ENCODE assay signal across 8 mouse cellular contexts in genomic region chr17:5324236-5324876, GRCm38 (mm10).
DNase-seq lines count a peak whose midpoint lies in the region; ATAC-seq and TF ChIP-seq lines count a peak whose summit lies in the region.

No protein-coding gene starts in this region.

- peak; percentile 78 for ATAC-seq in heart, embryonic 12.5 days (ENCODE audit: insufficient number of reproducible peaks, low FRiP score)
- ATAC-seq in kidney, postnatal 0 days (replicated peaks; ENCODE audit: low FRiP score, low read depth), result peak; percentile 87
- no peak for ATAC-seq in monocyte, adult 5-6 weeks (replicated peaks; ENCODE audit: insufficient number of reproducible peaks, low FRiP score, low TSS enrichment, poor library complexity, severe bottlenecking)

- 21% methylated on average over 10 of the region's 10 CpGs for WGBS in embryonic facial prominence, embryonic 10.5 days
- WGBS in heart, embryonic 12.5 days, result 15% methylated on average over 10 of the region's 10 CpGs
- WGBS in kidney, postnatal 0 days, result 14% methylated on average over 10 of the region's 10 CpGs

- peak overlapping the region; percentile 29; the same call in 1 of the 2 replicates for H3K4me3 ChIP-seq in embryonic facial prominence, embryonic 10.5 days
- H3K4me3 ChIP-seq in heart, embryonic 12.5 days, result no peak overlapping the region
- H3K4me3 ChIP-seq in kidney, postnatal 0 days (replicated peaks; ENCODE audit: low read depth, low read length), result no peak overlapping the region

- H3K36me3 ChIP-seq in embryonic facial prominence, embryonic 10.5 days (replicated peaks), result peaks cover 82% of the 10 kb centered on the region
- H3K36me3 ChIP-seq in heart, embryonic 12.5 days, result peaks cover 59% of the 10 kb centered on the region
- peaks cover 32% of the 10 kb centered on the region for H3K36me3 ChIP-seq in kidney, postnatal 0 days (ENCODE audit: insufficient read depth, low read length)

- DNase-seq in ZHBTc4 (ENCODE audit: low read depth, low spot score), result peak; percentile 91
- peak; percentile 86 for DNase-seq in embryonic facial prominence, embryonic 10.5 days (ENCODE audit: low spot score)
- DNase-seq in kidney, postnatal 0 days (ENCODE audit: low spot score), result peak; percentile 86
- peak; percentile 92 for DNase-seq in mesoderm, embryonic 11.5 days (ENCODE audit: low read depth, low spot score)
- DNase-seq in right cerebral cortex, postnatal 14 days, result no peak
- DNase-seq in left cerebral cortex, adult 18-20 months (ENCODE audit: low spot score in 2 of 2), result no peak

- H3K4me1 ChIP-seq in embryonic facial prominence, embryonic 10.5 days, result peaks cover 36% of the 10 kb centered on the region
- peaks cover 58% of the 10 kb centered on the region for H3K4me1 ChIP-seq in heart, embryonic 12.5 days (replicated peaks)
- H3K4me1 ChIP-seq in kidney, postnatal 0 days (replicated peaks; ENCODE audit: insufficient read depth, low read length), result peaks cover 19% of the 10 kb centered on the region

- peaks cover 41% of the 10 kb centered on the region for H3K27me3 ChIP-seq in embryonic facial prominence, embryonic 10.5 days (replicated peaks; ENCODE audit: low read depth, poor library complexity, severe bottlenecking)
- no peaks in the 10 kb centered on the region for H3K27me3 ChIP-seq in heart, embryonic 12.5 days (replicated peaks)
- no peaks in the 10 kb centered on the region for H3K27me3 ChIP-seq in kidney, postnatal 0 days (ENCODE audit: insufficient read depth, low read length)

- H3K9me3 ChIP-seq in embryonic facial prominence, embryonic 10.5 days, result no peaks in the 10 kb centered on the region
- H3K9me3 ChIP-seq in heart, embryonic 12.5 days (replicated peaks), result no peaks in the 10 kb centered on the region
- no peaks in the 10 kb centered on the region for H3K9me3 ChIP-seq in kidney, postnatal 0 days (replicated peaks; ENCODE audit: low read length)

- H3K9ac ChIP-seq in heart, embryonic 12.5 days, result no peak overlapping the region
- no peak overlapping the region for H3K9ac ChIP-seq in kidney, postnatal 0 days (ENCODE audit: low read depth, low read length)

- 0 out of 2 replicates have a peak overlapping the region, but pooled peaks have one; percentile 44 for H3K27ac ChIP-seq in embryonic facial prominence, embryonic 10.5 days (replicated peaks)
- peak overlapping the region; percentile 91 for H3K27ac ChIP-seq in heart, embryonic 12.5 days (ENCODE audit: poor library complexity, severe bottlenecking)
- peak overlapping the region; percentile 72 for H3K27ac ChIP-seq in kidney, postnatal 0 days

- H3K4me2 ChIP-seq in heart, embryonic 12.5 days, result peak overlapping the region; percentile 11
- no peak overlapping the region for H3K4me2 ChIP-seq in kidney, postnatal 0 days (ENCODE audit: low read length)

- no peak for TF ChIP-seq CTCF in kidney, postnatal 0 days (IDR thresholded peaks at IDR 0.05; ENCODE audit: low read depth)

Comparison
In these comparisons a context has a peak if more than half of its experiments do, and no peak if none do; other contexts are left out.
1. DNase-seq: peak in ZHBTc4 (single experiment), embryonic facial prominence, embryonic 10.5 days (single experiment), kidney, postnatal 0 days (single experiment) and mesoderm, embryonic 11.5 days (single experiment); none in right cerebral cortex, postnatal 14 days (single experiment) and left cerebral cortex, adult 18-20 months (0 of 2).
2. Peak in every context shown above with its lines, with median percentiles within 50 percentile points of each other: H3K27ac ChIP-seq.